10 mouse cellular contexts compared by ENCODE assay signal in genomic region chr9:61549692-61550241, GRCm38 (mm10).
DNase-seq lines count a peak whose midpoint lies in the region; ATAC-seq and TF ChIP-seq lines count a peak whose summit lies in the region.
"Had no signal": no experiment of that assay in that cellular context is flagged by ENCODE, and none has a peak within 500 bp of the region (broad histone marks: within the 10 kb centered on the region; RNA-seq: fewer than 3 reads in every experiment).

No protein-coding gene starts in this region.

- 8% methylated on average over 5 of the region's 5 CpGs for WGBS in forebrain, embryonic 14.5 days
- WGBS in neural tube, embryonic 13.5 days: 14% methylated on average over 5 of the region's 5 CpGs
- 44% methylated on average over 5 of the region's 5 CpGs for WGBS in kidney, embryonic 16.5 days

- H3K27ac ChIP-seq in forebrain, embryonic 14.5 days (ENCODE audit: low read depth, low read length): peak overlapping the region; percentile 68
- peak overlapping the region; percentile 4; the same call in 1 of the 2 replicates for H3K27ac ChIP-seq in left cerebral cortex, adult 2 months
- H3K27ac ChIP-seq in neural tube, embryonic 13.5 days (replicated peaks): peak overlapping the region; percentile 33; the same call in 1 of the 2 replicates
- H3K27ac ChIP-seq in kidney, embryonic 16.5 days (ENCODE audit: low read length): no peak overlapping the region

- no peak overlapping the region; the same call in 1 of the 2 replicates for H3K9ac ChIP-seq in forebrain, embryonic 14.5 days (ENCODE audit: low read length)
- H3K9ac ChIP-seq in neural tube, embryonic 13.5 days: no peak overlapping the region
- H3K9ac ChIP-seq in kidney, embryonic 16.5 days (replicated peaks; ENCODE audit: low read length): no peak overlapping the region

- no peaks in the 10 kb centered on the region for H3K36me3 ChIP-seq in forebrain, embryonic 14.5 days (ENCODE audit: control insufficient read depth, insufficient read depth, low read length)
- no peaks in the 10 kb centered on the region for H3K36me3 ChIP-seq in neural tube, embryonic 13.5 days
- H3K36me3 ChIP-seq in kidney, embryonic 16.5 days (ENCODE audit: insufficient read depth, low read length): no peaks in the 10 kb centered on the region

- peak; percentile 87 for ATAC-seq in forebrain, embryonic 14.5 days
- peak; percentile 82 for ATAC-seq in neural tube, embryonic 13.5 days (ENCODE audit: low read depth)
- ATAC-seq in megakaryocyte progenitor cell, adult 5-6 weeks (replicated peaks; ENCODE audit: poor library complexity): no peak
- no peak for ATAC-seq in kidney, embryonic 16.5 days (ENCODE audit: low FRiP score, low TSS enrichment)

- no peak for TF ChIP-seq CTCF in left cerebral cortex, adult 2 months (IDR thresholded peaks at IDR 0.05)

- peak; percentile 59 for DNase-seq in layer of hippocampus, adult 11-12 months (ENCODE audit: low spot score)
- DNase-seq in layer of hippocampus, adult 9-10 months (ENCODE audit: low spot score): no peak
- DNase-seq in forebrain, embryonic 14.5 days (ENCODE audit: low spot score): peak; percentile 89
- DNase-seq in left cerebral cortex, adult 2 months (ENCODE audit: extremely low spot score in 1 of 2, low spot score in 2 of 2): no peak
- no peak for DNase-seq in adrenal gland, adult 2 months
- DNase-seq: B cell, adult 2 months; lung, adult 18-20 months had no signal

- no peak overlapping the region for H3K4me3 ChIP-seq in forebrain, embryonic 14.5 days (ENCODE audit: low read depth, low read length)
- no peak overlapping the region for H3K4me3 ChIP-seq in left cerebral cortex, adult 2 months
- H3K4me3 ChIP-seq in neural tube, embryonic 13.5 days: no peak overlapping the region
- H3K4me3 ChIP-seq in kidney, embryonic 16.5 days (ENCODE audit: low read length): no peak overlapping the region

- intact Hi-C loops in left cerebral cortex, adult 2 months (cut with DNase I): no loop called here

- peaks cover 25% of the 10 kb centered on the region; the same call in 1 of the 2 replicates for H3K4me1 ChIP-seq in forebrain, embryonic 14.5 days (ENCODE audit: control insufficient read depth, insufficient read depth, low read length)
- H3K4me1 ChIP-seq in neural tube, embryonic 13.5 days (replicated peaks): peaks cover 44% of the 10 kb centered on the region
- H3K4me1 ChIP-seq in kidney, embryonic 16.5 days (ENCODE audit: insufficient read depth, low read length): no peaks in the 10 kb centered on the region

- no peaks in the 10 kb centered on the region for H3K9me3 ChIP-seq in forebrain, embryonic 14.5 days (replicated peaks; ENCODE audit: control insufficient read depth, low read length)
- H3K9me3 ChIP-seq in neural tube, embryonic 13.5 days: no peaks in the 10 kb centered on the region
- H3K9me3 ChIP-seq in kidney, embryonic 16.5 days (ENCODE audit: low read length): peaks cover 4% of the 10 kb centered on the region; the same call in 1 of the 2 replicates

- H3K27me3 ChIP-seq in forebrain, embryonic 14.5 days (replicated peaks; ENCODE audit: control insufficient read depth, insufficient read depth, low read length): no peaks in the 10 kb centered on the region
- H3K27me3 ChIP-seq in neural tube, embryonic 13.5 days: peaks cover 5% of the 10 kb centered on the region
- no peaks in the 10 kb centered on the region for H3K27me3 ChIP-seq in kidney, embryonic 16.5 days (ENCODE audit: insufficient read depth, low read length)

- H3K4me2 ChIP-seq in forebrain, embryonic 14.5 days (ENCODE audit: low read length): no peak overlapping the region
- H3K4me2 ChIP-seq in neural tube, embryonic 13.5 days: no peak overlapping the region
- H3K4me2 ChIP-seq in kidney, embryonic 16.5 days (replicated peaks; ENCODE audit: low read depth, low read length): no peak overlapping the region

Comparison
In these comparisons a context has a peak if more than half of its experiments do, and no peak if none do; other contexts are left out.
1. DNase-seq: peak in layer of hippocampus, adult 11-12 months (single experiment) and forebrain, embryonic 14.5 days (single experiment); none in layer of hippocampus, adult 9-10 months (single experiment), left cerebral cortex, adult 2 months (0 of 2) and adrenal gland, adult 2 months (single experiment).
2. ATAC-seq: peak in forebrain, embryonic 14.5 days (single experiment) and neural tube, embryonic 13.5 days (single experiment); none in megakaryocyte progenitor cell, adult 5-6 weeks (single experiment) and kidney, embryonic 16.5 days (single experiment).